Comparison of ENCODE assay signal across 30 mouse cellular contexts in the genomic region with DNA sequence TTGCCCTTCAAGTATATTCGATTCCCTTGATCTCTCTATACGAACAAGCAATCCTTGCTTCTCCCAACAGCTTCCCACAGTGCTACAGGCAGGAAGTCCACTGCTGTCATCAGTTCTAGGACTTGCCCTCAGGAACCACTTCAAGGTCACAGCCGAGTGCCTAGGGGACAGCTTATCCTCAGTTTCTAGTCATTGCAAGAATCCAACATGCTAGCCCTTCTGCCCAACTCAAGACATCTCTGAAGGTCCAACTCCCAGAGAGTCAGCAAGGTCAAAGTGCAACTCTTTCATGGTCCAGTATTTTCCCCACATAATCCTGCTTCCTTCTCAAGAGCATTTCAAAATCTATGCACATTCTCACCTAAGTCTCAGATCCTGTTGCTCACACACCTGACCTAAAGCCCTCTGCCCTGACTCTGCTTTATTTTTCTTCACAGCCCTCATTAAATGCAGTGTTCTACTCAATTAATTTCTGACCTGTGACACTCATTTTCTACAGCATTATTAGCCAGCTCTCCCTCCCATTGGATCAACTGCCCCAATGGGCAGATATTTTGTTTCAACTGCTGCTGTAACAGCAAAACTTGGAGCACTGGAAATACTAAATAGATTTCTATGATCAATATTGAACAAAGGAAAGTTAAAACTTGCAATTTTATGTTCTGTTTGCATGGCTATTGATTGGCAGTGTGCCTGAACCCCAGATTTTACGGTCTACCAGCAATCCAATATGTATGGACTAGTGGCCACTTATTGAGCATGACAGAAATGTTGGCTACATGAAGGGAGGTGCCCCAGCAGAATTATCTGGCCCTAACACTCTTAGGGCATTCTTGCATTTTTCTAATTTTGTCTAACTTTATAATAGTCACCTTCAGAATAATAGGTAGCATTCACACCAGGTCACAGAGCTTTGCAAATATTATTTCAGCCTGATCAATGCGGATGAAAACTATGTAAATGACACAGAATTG. TPM values are rescaled to one million over a fixed set of nuclear protein-coding genes. Genes with fewer than 3 reads are reported as not detected.
"Had no signal": no experiment of that assay in that cellular context is flagged by ENCODE, and none has a peak within 500 bp of the region (broad histone marks: within the 10 kb centered on the region; RNA-seq: fewer than 3 reads in every experiment).

No protein-coding gene starts in this region.

- H3K4me2 ChIP-seq: heart, embryonic 12.5 days; hindbrain, embryonic 12.5 days; hindbrain, embryonic 14.5 days; intestine, embryonic 15.5 days; limb, embryonic 12.5 days; liver, embryonic 11.5 days; liver, embryonic 13.5 days; liver, embryonic 15.5 days had no signal

- H3K4me3 ChIP-seq: gastrocnemius, adult 2 months; heart, embryonic 10.5 days; heart, embryonic 12.5 days; hindbrain, embryonic 10.5 days; hindbrain, embryonic 12.5 days; intestine, embryonic 15.5 days; layer of hippocampus, adult 2 months; left cerebral cortex, adult 2 months; limb, embryonic 10.5 days; limb, embryonic 12.5 days; liver, embryonic 13.5 days; liver, embryonic 15.5 days had no signal

- H3K36me3 ChIP-seq: heart, embryonic 10.5 days; heart, embryonic 12.5 days; hindbrain, embryonic 10.5 days; hindbrain, embryonic 12.5 days; intestine, embryonic 15.5 days; limb, embryonic 10.5 days; limb, embryonic 12.5 days; liver, embryonic 13.5 days; liver, embryonic 15.5 days had no signal

- H3K27me3 ChIP-seq: heart, embryonic 12.5 days; hindbrain, embryonic 12.5 days; intestine, embryonic 15.5 days; limb, embryonic 12.5 days; liver, embryonic 13.5 days; liver, embryonic 15.5 days had no signal

- H3K9me3 ChIP-seq: heart, embryonic 10.5 days; heart, embryonic 12.5 days; hindbrain, embryonic 10.5 days; hindbrain, embryonic 12.5 days; intestine, embryonic 15.5 days; limb, embryonic 10.5 days; limb, embryonic 12.5 days; liver, embryonic 13.5 days; liver, embryonic 15.5 days had no signal

- ATAC-seq: hindbrain, embryonic 16.5 days; inflammation-experienced regulatory T-cells, adult 6 months; intestine, embryonic 15.5 days; intestine, postnatal 0 days had no signal

- H3K27ac ChIP-seq: gastrocnemius, adult 2 months; heart, embryonic 10.5 days; hindbrain, embryonic 10.5 days; hindbrain, embryonic 12.5 days; hindbrain, embryonic 14.5 days; intestine, embryonic 15.5 days; layer of hippocampus, adult 2 months; left cerebral cortex, adult 2 months; limb, embryonic 10.5 days; limb, embryonic 12.5 days; liver, embryonic 13.5 days; liver, embryonic 15.5 days had no signal

- H3K4me1 ChIP-seq: heart, embryonic 10.5 days; heart, embryonic 12.5 days; hindbrain, embryonic 10.5 days; hindbrain, embryonic 12.5 days; intestine, embryonic 15.5 days; limb, embryonic 10.5 days; limb, embryonic 12.5 days had no signal

- H3K9ac ChIP-seq: heart, embryonic 12.5 days; hindbrain, embryonic 12.5 days; hindbrain, embryonic 14.5 days; intestine, embryonic 15.5 days; limb, embryonic 12.5 days; liver, embryonic 13.5 days; liver, embryonic 15.5 days had no signal

- DNase-seq: gastrocnemius, adult 2 months; gastrocnemius, postnatal 10 days; gastrocnemius, postnatal 25 days; heart, adult 18-20 months; heart, postnatal 10 days; heart, postnatal 4 days; kidney, adult 2 months; kidney, postnatal 25 days; kidney, postnatal 4 days; liver; liver, embryonic 13.5 days had no signal

RNA-seq across cellular contexts. Expression of gene Gypa, which starts 33.1 kb away (rescaled TPM):
- total RNA-seq: gastrocnemius, adult 2 months; granulocyte monocyte progenitor cell, adult 5-6 weeks; layer of hippocampus, adult 2 months; layer of hippocampus, postnatal 10 days; layer of hippocampus, postnatal 25 days; left cerebral cortex, adult 2 months; left cerebral cortex, postnatal 36 days had no signal
- polyA plus RNA-seq: inflammation-experienced regulatory T-cells, adult 6 months had no signal
